Mouse (Mus musculus): ENCODE data around the gene Stra8. TPM values are rescaled to one million over a fixed set of nuclear protein-coding genes. Genes with fewer than 3 reads are reported as not detected.
A peak's percentile ranks its signal among the peaks of the same experiment; 100 is the strongest.

The Stra8 gene
- polyA plus RNA-seq, 1 experiment from 2014 or later, result not detected

GRCm38 (mm10) chr6:34927594-34927993 lies 7.6 kb downstream of the Stra8 start:
- ATAC-seq (ENCODE audit: low FRiP score, low read depth), result no peak
- WGBS, result 93% methylated on average over 8 of the region's 8 CpGs
- Histone ChIP-seq H3K4me3 (no peak overlapping the region), H3K9ac (no peak overlapping the region), H3K9me3 (no peaks in the 10 kb centered on the region), H3K27ac (no peak overlapping the region), H3K4me2 (replicated peaks) (no peak overlapping the region), H3K4me1 (no peaks in the 10 kb centered on the region), H3K27me3 (replicated peaks) (no peaks in the 10 kb centered on the region), H3K36me3 (no peaks in the 10 kb centered on the region)

GRCm38 (mm10) chr6:34932633-34933032 lies 12.7 kb downstream of the Stra8 start:
- ATAC-seq (ENCODE audit: low FRiP score, low read depth), result no peak
- no peaks in the 10 kb centered on the region for H3K27me3 ChIP-seq (replicated peaks)
- no peak overlapping the region for H3K4me2 ChIP-seq (replicated peaks)
- no peaks in the 10 kb centered on the region for H3K9me3 ChIP-seq
- WGBS, result 94% methylated on average over 1 of the region's 1 CpGs
- no peaks in the 10 kb centered on the region for H3K36me3 ChIP-seq
- no peak overlapping the region for H3K4me3 ChIP-seq
- no peaks in the 10 kb centered on the region for H3K4me1 ChIP-seq
- H3K9ac ChIP-seq, result no peak overlapping the region
- no peak overlapping the region for H3K27ac ChIP-seq

- Histone ChIP-seq H3K36me3 (no peaks in the 10 kb centered on the region), H3K4me1 (no peaks in the 10 kb centered on the region), H3K4me2 (replicated peaks) (no peak overlapping the region), H3K27me3 (replicated peaks) (no peaks in the 10 kb centered on the region), H3K9me3 (no peaks in the 10 kb centered on the region), H3K9ac (no peak overlapping the region), H3K27ac (no peak overlapping the region), H3K4me3 (no peak overlapping the region)
- ATAC-seq (ENCODE audit: low FRiP score, low read depth), result no peak
- 79% methylated on average over 5 of the region's 5 CpGs for WGBS
These were observed 16.8 kb downstream of the Stra8 start for GRCm38 (mm10) chr6:34936743-34937142.

GRCm38 (mm10) chr6:34938280-34938928 lies 18.4 kb downstream of the Stra8 start:
- Histone ChIP-seq H3K36me3 (no peaks in the 10 kb centered on the region), H3K4me1 (no peaks in the 10 kb centered on the region), H3K27ac (no peak overlapping the region), H3K9ac (no peak overlapping the region), H3K4me3 (no peak overlapping the region), H3K4me2 (replicated peaks) (no peak overlapping the region), H3K9me3 (no peaks in the 10 kb centered on the region), H3K27me3 (replicated peaks) (no peaks in the 10 kb centered on the region)
- ATAC-seq (ENCODE audit: low FRiP score, low read depth), result no peak
- WGBS, result 74% methylated on average over 7 of the region's 7 CpGs

GRCm38 (mm10) chr6:34938929-34939325 lies 19.0 kb downstream of the Stra8 start:
- WGBS, result 56% methylated on average over 4 of the region's 4 CpGs
- no peak overlapping the region for H3K27ac ChIP-seq
- H3K4me2 ChIP-seq (replicated peaks), result no peak overlapping the region
- H3K27me3 ChIP-seq (replicated peaks), result no peaks in the 10 kb centered on the region
- H3K9ac ChIP-seq, result no peak overlapping the region
- H3K36me3 ChIP-seq, result no peaks in the 10 kb centered on the region
- H3K9me3 ChIP-seq, result no peaks in the 10 kb centered on the region
- ATAC-seq (ENCODE audit: low FRiP score, low read depth), result no peak
- H3K4me1 ChIP-seq, result no peaks in the 10 kb centered on the region
- no peak overlapping the region for H3K4me3 ChIP-seq

GRCm38 (mm10) chr6:34939451-34939850 lies 19.5 kb downstream of the Stra8 start:
- Histone ChIP-seq H3K4me2 (replicated peaks) (no peak overlapping the region), H3K4me3 (no peak overlapping the region), H3K27ac (no peak overlapping the region), H3K27me3 (replicated peaks) (no peaks in the 10 kb centered on the region), H3K9me3 (no peaks in the 10 kb centered on the region), H3K4me1 (no peaks in the 10 kb centered on the region), H3K9ac (no peak overlapping the region), H3K36me3 (no peaks in the 10 kb centered on the region)
- 92% methylated on average over 8 of the region's 8 CpGs for WGBS
- ATAC-seq (ENCODE audit: low FRiP score, low read depth), result no peak

DNA sequence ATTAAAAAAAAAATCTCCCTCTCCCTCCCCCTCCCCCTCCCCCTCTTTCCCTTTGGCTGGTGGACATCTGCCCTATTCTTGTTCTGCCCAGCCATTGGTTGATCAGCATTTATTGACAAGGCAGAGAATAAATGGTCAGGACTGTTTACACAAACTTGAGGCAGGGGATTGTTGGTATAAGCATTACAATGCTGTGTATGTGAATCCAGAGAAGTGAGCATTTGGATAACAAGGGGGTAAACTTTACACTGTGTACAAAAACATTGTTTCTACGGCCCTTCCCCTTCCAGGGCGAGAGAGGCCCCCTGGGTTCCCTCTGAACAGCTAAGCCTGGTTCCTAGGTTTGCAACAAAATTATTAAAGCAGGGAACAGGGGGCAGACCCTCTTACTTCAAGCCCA lies 21.5 kb downstream of the Stra8 start:
- Histone ChIP-seq H3K4me1 (no peaks in the 10 kb centered on the region), H3K27ac (no peak overlapping the region), H3K36me3 (no peaks in the 10 kb centered on the region), H3K9ac (no peak overlapping the region), H3K4me2 (replicated peaks) (no peak overlapping the region), H3K27me3 (replicated peaks) (no peaks in the 10 kb centered on the region), H3K4me3 (no peak overlapping the region), H3K9me3 (no peaks in the 10 kb centered on the region)
- ATAC-seq (ENCODE audit: low FRiP score, low read depth), result no peak
- WGBS, result 74% methylated on average over 2 of the region's 2 CpGs

GRCm38 (mm10) chr6:34942446-34942845 lies 22.5 kb downstream of the Stra8 start:
- no peak for ATAC-seq (ENCODE audit: low FRiP score, low read depth)
- H3K9me3 ChIP-seq, result no peaks in the 10 kb centered on the region
- no peaks in the 10 kb centered on the region for H3K27me3 ChIP-seq (replicated peaks)
- no peak overlapping the region for H3K9ac ChIP-seq
- H3K4me1 ChIP-seq, result no peaks in the 10 kb centered on the region
- WGBS, result 88% methylated on average over 9 of the region's 9 CpGs
- H3K4me3 ChIP-seq, result no peak overlapping the region
- no peaks in the 10 kb centered on the region for H3K36me3 ChIP-seq
- H3K27ac ChIP-seq, result no peak overlapping the region
- no peak overlapping the region for H3K4me2 ChIP-seq (replicated peaks)

GRCm38 (mm10) chr6:34943499-34943898 lies 23.5 kb downstream of the Stra8 start:
- 84% methylated on average over 5 of the region's 5 CpGs for WGBS
- no peak overlapping the region for H3K9ac ChIP-seq
- H3K36me3 ChIP-seq, result no peaks in the 10 kb centered on the region
- ATAC-seq (ENCODE audit: low FRiP score, low read depth), result no peak
- no peaks in the 10 kb centered on the region for H3K9me3 ChIP-seq
- 0 out of 2 replicates have a peak, but pooled peaks cover 4% of the 10 kb centered on the region for H3K27me3 ChIP-seq (replicated peaks)
- H3K27ac ChIP-seq, result no peak overlapping the region
- no peak overlapping the region for H3K4me3 ChIP-seq
- H3K4me1 ChIP-seq, result no peaks in the 10 kb centered on the region; the same call in 1 of the 2 replicates
- no peak overlapping the region for H3K4me2 ChIP-seq (replicated peaks)

- 92% methylated on average over 1 of the region's 1 CpGs for WGBS
- Histone ChIP-seq H3K9me3 (no peaks in the 10 kb centered on the region), H3K4me3 (no peak overlapping the region), H3K36me3 (no peaks in the 10 kb centered on the region), H3K9ac (no peak overlapping the region), H3K27ac (no peak overlapping the region), H3K27me3 (replicated peaks) (0 out of 2 replicates have a peak, but pooled peaks cover 4% of the 10 kb centered on the region), H3K4me1 (peaks cover 4% of the 10 kb centered on the region; the same call in 1 of the 2 replicates), H3K4me2 (replicated peaks) (no peak overlapping the region)
- no peak for ATAC-seq (ENCODE audit: low FRiP score, low read depth)
These were observed 26.6 kb downstream of the Stra8 start for GRCm38 (mm10) chr6:34946486-34947079.

- Histone ChIP-seq H3K27me3 (replicated peaks) (0 out of 2 replicates have a peak, but pooled peaks cover 4% of the 10 kb centered on the region), H3K9me3 (no peaks in the 10 kb centered on the region), H3K4me2 (replicated peaks) (peak overlapping the region; percentile 49), H3K9ac (no peak overlapping the region), H3K4me1 (peaks cover 4% of the 10 kb centered on the region; the same call in 1 of the 2 replicates), H3K36me3 (no peaks in the 10 kb centered on the region), H3K4me3 (no peak overlapping the region), H3K27ac (no peak overlapping the region)
- WGBS, result 17% methylated on average over 11 of the region's 11 CpGs
- no peak for ATAC-seq (ENCODE audit: low FRiP score, low read depth)
These were observed 28.5 kb downstream of the Stra8 start for GRCm38 (mm10) chr6:34948461-34948860.

- Histone ChIP-seq H3K4me1 (peaks cover 7% of the 10 kb centered on the region; the same call in 1 of the 2 replicates), H3K9ac (no peak overlapping the region), H3K36me3 (no peaks in the 10 kb centered on the region), H3K27ac (no peak overlapping the region), H3K4me3 (no peak overlapping the region), H3K4me2 (replicated peaks) (no peak overlapping the region), H3K9me3 (no peaks in the 10 kb centered on the region), H3K27me3 (replicated peaks) (0 out of 2 replicates have a peak, but pooled peaks cover 4% of the 10 kb centered on the region)
- 87% methylated on average over 7 of the region's 7 CpGs for WGBS
- ATAC-seq (ENCODE audit: low FRiP score, low read depth), result no peak
These were observed 31.6 kb downstream of the Stra8 start for GRCm38 (mm10) chr6:34951518-34951917.

Measured in neural tube, embryonic 12.5 days (tissue).